Mouse (Mus musculus): ENCODE measurements at regions not wholly inside any gene's neighbourhood (a gene's known extent, or its start where the extent isn't known, plus 50 kb on each side); places are given as distances from the start of the nearest gene placed in this dataset.
A peak's percentile ranks its signal among the peaks of the same experiment; 100 is the strongest.

DNA sequence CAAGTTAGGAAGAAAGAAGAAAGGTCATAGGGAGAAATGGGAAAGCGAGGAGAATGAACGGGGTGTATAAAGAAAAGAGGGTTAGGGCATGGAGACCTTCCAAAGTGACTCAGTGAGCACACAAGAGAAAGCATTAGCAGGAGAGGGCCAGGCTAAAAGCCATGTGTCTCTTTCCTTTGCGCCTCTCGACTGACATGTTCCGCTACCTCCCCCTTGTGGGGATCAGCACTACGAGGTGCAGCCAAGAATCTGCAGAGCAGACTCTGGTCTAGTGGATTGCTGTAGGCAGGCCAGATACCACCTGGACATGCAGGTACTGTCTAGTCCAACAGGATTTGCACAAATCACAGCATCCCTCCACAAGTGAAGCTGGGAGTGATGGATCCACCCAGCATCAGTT lies 54.0 kb downstream of the Kcna5 start:
- no peak for DNase-seq (ENCODE audit: low read depth, low spot score)

DNA sequence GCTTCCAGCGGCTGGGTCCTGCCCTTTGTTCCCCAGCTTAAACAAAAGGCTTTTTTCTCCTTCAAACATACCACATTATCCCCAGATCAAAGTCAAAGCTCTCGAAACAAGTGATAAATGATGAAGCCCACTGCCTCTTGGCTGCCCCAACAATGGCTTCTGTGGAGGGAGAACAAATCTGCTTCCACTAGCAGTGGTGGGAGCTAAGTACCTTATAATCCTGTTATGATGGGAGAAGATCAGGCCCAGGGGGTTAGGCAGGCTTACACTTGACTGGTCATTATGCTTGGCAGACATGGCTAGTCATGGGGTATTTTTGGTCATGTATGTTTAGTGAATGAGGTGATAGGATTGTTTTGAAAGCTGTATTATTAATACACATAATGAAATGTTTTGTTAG lies 57.7 kb downstream of the Kcna5 start:
- no peak for DNase-seq (ENCODE audit: low read depth, low spot score)

DNA sequence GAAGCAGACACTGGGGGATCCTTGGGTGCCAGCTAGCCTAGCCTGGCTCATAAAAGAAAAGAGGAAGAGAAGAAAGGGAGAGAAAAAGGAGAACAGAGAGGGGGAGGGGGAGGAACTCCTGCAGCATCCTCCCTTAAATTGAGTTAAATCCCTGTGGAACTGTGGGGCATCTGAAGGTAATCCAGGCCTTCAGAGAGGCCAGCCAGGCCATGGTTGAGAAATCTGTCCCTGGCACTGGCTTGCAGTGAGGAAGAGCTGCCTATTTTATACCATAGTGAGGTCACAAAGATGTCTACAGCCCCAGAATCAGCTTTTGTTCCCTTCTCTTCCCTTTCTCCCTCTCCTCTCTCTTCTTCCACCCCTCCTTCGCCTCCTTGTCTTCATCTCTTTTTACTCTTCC lies 58.5 kb downstream of the Kcna5 start:
- no peak for DNase-seq (ENCODE audit: low read depth, low spot score)

DNA sequence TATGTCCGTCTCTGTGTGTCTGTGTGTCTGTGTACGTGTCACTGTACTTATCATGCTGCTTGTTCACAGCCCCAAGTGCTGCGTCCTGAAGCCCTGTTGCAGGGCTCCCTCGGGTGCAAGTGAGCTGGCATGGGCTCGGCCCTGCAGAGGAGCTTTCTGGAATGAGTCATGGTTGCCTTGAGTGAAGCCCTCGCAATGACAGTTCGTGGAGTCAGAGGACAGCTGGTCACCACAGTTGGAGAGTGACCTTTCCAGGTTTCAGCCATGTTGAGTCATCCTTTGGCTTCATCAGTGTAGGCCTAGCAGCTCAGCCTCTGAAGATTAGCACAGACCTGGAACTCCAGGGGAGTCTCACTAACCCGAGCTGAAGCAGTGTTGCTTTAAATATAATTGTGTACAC lies 59.7 kb downstream of the Kcna5 start:
- DNase-seq (ENCODE audit: low read depth, low spot score), result no peak

DNA sequence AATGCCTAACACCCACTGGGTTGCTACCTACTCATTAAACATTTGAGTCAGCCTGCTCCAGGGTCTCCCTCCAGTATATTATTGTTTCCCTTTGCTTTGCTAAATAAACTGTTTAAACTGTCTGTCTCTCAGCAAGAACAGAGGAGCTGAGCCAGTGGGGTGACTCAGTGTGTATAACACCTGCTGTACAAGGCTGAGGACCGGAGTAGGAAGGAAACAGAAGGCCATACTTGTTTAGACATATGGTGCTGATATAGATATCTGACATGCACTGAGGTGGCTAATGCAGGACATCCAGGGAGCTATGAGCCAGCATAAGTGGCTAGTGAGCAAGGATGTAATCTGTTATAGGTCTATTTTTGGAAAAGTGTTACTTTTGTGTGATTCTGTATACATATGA lies 81.5 kb downstream of the Kcna5 start:
- no peak for DNase-seq (ENCODE audit: low read depth, low spot score)

DNA sequence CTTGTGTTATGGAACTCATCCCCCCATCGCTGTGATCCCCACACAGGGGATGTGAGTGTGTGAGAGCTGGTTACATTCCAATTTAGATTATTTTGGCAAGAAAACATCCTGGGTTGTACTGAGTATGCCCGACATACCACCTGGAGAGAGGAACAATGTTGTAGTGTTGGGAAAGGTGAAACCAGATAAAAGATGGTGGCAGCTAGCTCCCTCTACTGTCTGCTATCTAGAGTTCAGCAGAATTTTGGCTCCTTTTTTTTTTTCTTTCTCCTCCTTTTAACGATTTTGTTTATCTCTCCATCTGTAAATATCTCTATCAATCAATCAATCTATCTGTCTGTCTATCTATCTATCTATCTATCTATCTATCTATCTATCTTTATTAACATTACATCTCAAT lies 89.7 kb downstream of the Kcna5 start:
- DNase-seq (ENCODE audit: low read depth, low spot score), result no peak

DNA sequence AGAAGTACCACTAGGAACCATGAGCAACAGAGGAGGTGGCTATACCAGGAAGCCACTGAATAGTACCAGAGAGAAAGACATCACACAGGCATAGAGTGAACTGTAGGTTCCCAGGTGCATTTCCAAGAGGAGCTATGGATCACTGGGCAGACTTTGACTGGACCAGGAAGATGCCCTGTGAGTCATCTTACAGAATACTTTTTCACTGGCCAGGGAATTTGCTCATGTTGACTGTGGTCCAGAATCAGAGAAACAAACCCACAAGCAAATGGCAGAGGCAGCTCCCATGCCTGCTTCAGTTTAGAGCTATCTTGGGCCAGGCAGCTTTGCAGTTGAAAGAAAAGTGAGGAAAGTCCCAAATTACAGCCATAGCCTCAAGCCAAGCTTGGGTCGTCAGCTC lies 95.0 kb downstream of the Kcna5 start:
- no peak for DNase-seq (ENCODE audit: low read depth, low spot score)

DNA sequence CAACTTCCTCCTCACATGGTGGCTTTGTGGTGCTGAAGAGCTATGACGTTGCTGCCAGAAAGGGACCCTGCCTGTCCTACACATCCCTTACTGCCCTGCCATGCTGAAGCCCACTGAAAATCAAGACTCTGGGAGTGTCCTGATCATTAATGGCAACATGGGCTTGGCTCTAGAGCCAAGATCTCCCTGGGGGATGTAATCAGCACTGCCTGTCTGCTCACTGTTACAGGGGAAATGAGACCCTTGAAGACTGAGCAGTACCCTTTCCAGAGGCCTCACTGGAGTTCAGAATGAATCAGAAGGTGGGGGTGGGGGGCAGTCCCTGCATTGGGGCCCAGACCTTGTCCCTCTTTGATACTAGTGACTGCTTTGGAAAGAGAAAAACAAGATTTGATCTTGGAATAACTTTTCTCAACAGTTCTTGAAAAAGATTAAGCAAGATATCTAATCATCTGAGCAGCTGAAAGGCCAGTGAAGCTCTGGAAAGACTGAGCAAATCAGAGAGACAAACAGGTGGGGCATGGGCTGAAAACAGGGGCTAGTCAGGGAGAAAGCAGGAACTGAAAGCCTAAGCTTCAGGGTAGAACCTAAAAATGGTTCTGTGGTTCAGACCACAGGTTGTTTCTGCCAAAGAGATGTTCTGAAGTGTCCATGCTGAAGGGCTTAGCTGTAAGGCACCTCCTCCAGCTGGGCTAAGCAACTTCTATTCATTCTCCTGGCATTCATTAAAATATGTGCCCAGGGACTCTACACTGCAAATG lies 97.1 kb downstream of the Kcna5 start:
- no peak for DNase-seq (ENCODE audit: low read depth, low spot score)

DNA sequence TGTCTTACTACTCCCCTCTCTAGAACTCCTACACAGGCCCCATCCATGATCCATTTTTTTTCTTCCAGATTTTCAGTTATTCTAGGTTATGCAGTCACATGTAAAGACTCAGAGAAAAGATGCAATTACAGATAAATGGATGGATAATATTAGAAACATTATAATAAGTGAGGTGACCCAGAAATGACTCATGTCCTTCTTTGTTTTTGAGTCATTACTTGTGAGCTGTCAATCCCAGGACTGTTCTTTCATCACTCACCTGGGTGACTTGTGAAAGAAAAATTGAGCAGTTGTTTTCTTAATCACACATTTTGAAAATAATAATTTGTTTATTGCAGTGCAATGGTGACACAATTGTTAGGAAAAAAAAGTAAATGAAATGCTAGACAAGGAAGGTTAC lies 108.0 kb downstream of the Kcna5 start:
- DNase-seq (ENCODE audit: low read depth, low spot score), result no peak

DNA sequence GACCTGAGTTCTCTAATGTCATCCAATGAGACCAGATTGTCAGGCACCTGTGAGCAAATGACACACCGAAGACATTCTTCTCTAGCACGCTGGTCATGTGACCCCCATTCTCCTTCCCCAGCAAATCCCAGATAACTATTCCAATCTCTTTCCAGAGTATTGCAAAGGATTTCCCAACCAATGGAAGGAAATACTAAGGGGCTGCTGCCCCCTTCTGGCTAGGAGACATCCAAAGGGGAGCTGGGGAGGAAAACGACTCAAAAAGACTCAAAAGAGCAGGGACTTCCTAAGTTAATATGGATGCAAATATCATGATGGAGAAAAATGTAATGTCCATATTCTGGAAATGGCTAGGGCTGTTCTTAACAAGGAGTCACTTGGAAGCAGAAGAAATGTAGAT lies 129.5 kb downstream of the Kcna5 start:
- DNase-seq (ENCODE audit: low read depth, low spot score), result peak; percentile 13

DNA sequence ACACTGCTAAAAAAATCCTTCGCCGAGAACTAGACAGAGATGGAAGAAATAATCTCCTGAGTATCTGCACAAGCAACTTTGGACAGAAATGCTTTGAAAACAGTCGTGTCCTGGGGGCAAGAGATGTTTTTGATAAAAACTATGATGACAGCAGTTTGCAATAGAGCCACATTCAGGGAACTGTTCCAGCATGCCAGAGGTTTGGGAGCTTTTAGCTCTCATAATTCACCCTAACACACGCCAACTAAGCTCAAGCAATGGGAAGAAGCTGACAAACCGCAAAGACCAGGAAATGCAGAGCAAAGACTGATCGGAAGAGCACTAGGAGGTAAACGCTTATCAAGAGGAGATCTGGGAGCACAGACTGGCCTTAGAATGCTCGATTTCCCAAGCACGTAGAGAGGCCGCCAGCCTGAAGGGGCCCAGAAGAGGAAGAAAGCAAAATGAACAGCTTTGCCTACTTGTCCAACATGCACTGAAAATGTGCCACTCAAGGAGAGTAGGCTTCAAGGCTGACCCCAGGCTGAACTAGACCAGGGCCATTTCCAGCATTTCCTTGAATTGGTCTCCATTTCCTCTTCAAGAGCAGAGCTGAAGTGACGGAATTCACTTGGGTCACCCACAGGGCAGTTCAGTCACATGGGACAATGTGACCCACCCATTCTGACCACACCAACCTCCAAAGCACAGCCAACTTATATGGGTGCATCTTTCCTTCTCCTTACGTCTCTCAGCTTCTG lies 130.7 kb downstream of the Kcna5 start:
- DNase-seq (ENCODE audit: low read depth, low spot score), result no peak

DNA sequence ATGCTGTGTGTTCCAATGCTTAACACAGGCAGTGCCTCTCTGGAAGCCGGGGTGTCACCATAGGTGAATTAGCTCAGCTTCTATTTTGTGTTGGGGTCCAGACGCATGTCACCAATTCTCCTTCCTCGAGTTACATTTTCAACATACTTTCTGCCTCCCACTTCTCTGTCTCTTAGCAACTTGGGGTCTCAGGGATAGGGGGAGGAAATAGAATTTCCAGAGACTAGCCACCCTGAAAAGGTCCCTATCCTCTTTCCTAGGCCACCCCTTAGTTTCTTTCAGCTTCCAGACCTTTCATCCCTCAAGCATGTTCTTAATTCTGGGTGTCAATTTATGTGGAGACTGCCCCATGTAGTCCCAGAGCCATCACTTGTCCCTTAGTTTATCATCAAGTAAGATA lies 135.6 kb downstream of the Kcna5 start:
- DNase-seq (ENCODE audit: low read depth, low spot score), result no peak

DNA sequence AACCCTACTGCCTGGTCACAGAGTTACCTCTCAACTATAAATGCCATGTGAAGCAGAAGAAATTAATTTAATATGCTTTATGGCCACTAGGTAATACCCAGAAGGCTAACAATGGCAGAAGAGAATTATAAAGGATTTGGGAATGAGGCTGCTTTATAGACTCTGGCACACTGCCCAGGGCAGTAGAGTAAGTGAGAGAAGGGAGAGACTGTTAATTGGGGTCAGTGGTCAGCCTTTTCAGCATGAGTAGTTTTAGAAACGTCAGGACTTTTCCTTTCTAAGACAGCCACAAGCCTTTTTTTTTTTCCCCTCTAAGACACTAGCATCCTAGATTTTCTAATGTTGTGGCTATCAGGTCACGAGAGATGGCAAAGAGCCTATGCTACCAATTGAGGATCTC lies 136.6 kb downstream of the Kcna5 start:
- DNase-seq (ENCODE audit: low read depth, low spot score), result no peak

DNA sequence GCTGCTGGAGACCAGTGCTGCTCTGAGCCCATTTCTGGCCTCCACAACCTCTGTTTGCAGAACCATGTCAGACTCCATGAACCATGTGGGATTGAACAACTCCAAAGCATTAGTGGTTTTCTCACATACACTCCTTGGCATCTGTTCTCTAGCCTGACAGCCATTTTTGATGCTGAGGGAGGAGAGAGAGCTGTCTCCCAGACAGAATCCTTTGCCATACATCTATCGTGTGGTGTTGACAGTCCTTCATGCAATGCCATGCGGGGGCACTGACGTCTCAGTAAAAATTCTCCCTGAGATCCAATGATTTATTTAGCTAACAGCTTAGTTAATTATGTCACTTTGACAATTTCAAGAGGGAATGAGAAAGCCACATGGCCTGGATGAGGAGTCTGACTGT lies 140.2 kb downstream of the Kcna5 start:
- DNase-seq (ENCODE audit: low read depth, low spot score), result no peak

DNA sequence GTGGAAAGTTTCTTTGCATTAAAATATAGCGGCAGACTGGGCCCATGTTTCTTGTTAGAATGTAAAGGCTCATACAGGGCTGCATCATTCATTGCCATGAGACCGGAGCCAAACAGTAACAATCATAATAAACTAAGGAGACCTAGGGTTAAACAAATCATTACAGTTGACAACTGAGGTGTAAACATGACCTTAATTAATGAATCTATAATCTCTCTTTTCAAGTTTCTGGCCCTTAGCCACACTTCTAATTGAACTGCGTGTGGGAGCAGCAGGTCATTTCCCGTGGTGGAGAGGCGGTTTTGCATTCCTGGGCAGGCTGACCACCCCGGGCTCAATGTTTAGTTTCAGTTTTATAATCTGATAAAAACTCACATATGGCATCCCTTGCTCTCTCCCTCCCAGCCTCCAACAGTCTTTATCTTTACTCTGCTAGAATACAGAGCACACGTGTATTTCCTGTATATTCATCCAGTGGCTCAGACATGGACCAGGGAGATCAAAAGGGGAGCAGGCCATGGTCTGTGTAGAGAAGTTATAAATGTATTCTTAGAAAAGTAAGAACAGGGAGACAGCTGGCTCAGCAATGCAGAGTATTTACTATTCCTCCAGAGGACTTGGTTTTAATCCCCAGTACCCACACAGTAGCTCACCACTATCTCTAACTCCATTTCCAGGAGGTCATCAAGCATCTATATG lies 141.0 kb downstream of the Kcna5 start:
- DNase-seq (ENCODE audit: low read depth, low spot score), result no peak

DNA sequence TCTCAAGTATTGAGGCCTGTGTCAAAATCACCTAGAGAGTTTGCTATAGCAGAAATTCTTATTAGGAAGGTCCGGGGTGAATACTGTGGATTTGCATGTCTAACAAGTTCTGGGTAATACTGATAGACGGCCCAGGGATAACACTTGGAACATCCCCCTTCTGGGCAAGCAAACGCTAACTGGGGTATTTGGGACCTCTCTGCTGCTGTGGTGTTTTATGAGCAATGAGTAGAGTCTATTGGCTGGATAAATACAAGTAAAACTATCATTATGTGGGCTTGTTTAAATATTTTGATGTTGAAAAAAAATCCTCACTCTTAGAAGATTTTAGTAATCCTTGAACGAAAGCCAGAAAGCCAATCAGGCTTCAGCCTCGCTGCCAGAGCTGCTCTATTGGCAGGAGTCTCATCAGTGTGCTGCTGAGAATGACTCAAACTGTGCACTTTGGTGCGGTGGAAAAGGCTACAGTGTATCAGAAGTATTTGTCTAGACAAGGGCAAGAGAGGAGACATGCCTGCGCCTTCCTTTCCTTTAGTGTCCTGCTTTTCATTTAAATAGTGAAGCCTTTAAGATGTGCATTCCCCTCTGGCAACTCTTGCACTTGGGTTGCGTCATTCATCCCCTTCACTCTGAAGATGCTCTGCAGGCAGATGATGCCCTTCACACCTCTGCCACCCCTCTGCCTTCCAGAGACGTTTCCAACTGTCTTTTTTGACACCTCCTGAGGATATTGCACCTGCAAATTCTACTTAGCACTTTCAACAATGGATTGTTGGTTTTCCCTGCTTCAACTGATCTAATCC lies 150.8 kb downstream of the Kcna5 start:
- no peak for DNase-seq (ENCODE audit: low read depth, low spot score)

DNA sequence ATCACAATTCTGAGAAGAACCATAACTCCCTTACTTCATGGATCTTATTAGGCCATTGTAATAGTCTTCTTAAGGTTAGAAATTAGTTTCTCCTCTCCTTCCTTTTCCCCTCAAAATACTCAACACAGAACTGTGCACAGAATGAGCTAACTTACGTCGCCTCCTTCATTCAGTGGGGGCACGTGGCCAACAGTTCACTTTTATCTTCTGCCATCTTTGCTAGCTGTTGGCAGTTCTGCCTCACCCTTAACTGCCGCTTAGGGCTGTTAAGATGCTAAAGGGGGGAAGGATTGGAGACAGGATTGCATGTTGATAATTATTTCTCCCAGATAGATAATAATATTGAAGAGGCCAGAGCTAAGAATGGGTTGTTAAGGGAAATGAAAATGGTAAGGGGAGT lies 158.0 kb downstream of the Kcna5 start:
- DNase-seq (ENCODE audit: low read depth, low spot score), result no peak

DNA sequence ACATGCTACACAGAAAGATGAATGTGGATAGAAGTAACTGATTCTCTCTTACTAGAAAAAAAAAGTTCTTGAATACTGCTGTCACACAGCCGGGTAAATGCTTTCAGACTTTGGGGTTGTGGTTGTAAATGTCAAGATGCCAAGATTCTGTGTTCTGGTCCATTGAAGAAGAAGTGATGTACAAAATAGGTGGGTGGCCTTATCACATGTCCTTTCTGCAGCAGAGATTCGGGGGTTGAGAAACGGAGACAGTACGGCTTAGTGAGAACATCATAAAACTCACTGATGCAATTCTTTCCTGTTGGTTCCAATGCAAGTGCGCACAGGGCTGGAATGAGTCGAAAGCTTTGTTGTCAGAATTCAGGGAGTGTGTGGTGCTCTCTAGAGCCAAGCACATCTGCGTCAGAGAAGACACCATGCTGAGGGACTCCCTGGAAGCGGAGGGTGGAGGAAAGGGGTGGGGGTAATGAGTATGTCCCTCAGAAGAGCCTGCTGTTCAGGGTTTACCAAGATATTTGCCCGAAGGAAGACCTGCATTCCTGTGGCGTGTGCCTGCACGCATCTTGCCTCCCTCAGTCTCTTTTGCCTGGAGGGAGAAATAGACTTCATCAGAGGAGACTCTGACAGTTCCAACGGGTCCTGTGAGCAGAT lies 160.1 kb downstream of the Kcna5 start:
- DNase-seq (ENCODE audit: low read depth, low spot score), result no peak

DNA sequence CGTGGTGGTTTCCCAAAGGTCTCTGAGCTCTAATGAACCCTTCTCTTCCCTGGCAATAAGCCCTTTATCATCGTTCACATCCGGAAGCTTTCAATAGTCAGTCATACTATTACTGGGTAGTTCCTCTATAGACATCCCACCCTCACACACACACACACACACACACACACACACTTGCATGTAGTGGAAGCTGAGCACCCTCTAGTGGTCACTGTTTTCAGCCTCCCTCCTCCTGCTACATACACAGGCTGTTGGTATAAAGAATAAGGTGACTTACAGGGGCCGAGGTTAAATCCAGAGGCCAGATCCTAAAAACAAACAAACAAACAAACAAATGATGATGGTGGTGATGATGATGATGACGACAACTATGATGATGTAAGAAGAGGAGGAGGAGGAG lies 163.2 kb downstream of the Kcna5 start:
- peak; percentile 35 for DNase-seq (ENCODE audit: low read depth, low spot score)

DNA sequence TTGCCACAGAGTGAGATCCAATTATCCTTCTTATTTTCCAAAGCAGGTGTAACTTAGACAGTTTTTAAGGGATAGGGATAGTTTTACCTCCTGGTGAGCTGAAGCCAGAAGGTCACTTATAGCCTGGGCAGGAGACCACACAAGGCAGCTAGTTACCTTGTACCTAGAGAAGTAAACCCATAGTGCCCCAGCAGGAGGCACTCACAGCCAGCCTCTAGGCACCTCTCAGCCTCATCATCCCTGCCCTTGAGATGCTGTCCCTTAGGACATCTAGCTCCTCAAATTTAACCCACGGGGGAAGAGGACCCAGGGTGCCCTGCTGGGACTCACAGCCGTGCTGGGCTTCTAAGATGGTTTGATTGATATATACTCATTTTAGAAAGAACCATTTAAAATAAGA lies 163.7 kb downstream of the Kcna5 start:
- DNase-seq (ENCODE audit: low read depth, low spot score), result no peak

DNA sequence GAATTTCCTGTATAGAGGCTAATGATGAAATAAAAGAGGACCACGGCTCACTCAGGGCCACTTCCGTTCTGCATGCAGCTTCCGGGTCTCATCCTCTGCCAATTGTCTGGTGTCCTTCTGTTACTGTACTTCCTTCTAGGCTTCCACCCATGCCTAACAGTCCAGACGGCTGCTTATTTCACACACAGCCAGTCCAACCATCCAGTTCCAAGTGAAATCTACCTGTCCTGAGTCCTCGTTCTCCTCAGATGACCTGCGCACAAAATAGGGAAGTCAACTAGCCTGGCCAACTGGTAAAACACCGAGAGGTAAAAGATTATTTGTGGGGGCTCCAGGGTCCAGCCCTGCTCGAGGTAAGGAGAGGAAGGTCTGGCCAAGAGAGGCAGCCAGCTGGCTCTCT lies 169.7 kb downstream of the Kcna5 start:
- DNase-seq (ENCODE audit: low read depth, low spot score), result no peak

DNA sequence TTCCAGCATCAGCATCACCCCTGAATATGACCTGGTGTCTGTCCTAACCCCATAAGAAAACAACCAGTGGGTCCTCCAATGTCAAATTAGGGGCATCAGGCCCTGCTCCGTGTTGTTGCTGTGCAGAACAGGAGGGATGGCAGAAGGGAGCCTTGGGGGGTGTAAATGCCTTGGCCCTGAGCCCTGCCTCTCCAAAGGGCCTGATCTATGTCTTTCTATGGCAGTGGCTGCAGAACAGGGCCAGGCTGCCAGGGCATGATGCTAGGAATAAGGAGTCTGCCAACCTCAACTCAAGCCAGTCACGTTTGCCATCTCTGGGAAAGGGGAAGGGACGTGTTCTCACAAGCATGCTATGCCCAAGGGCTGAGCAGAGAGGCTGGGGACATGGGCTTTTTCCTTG lies 172.9 kb downstream of the Kcna5 start:
- DNase-seq (ENCODE audit: low read depth, low spot score), result no peak

Data from embryo, embryonic 11.5 days (tissue).